ENCODE assay signal across 25 mouse cellular contexts in genomic region chr13:112390206-112390605, GRCm38 (mm10).
DNase-seq lines count a peak whose midpoint lies in the region; ATAC-seq and TF ChIP-seq lines count a peak whose summit lies in the region.
"Had no signal": no experiment of that assay in that cellular context is flagged by ENCODE, and none has a peak within 500 bp of the region (broad histone marks: within the 10 kb centered on the region; RNA-seq: fewer than 3 reads in every experiment).

No protein-coding gene starts in this region.

- no peak overlapping the region for H3K4me3 ChIP-seq in CH12.LX (replicated peaks in 1 of 3; ENCODE audit: low read depth in 2 of 3, low read length in 2 of 3, poor library complexity in 1 of 3)
- H3K4me3 ChIP-seq: embryonic facial prominence, embryonic 13.5 days; embryonic facial prominence, embryonic 15.5 days; erythroblast, embryonic 14.5 days; forebrain, embryonic 10.5 days; forebrain, embryonic 12.5 days had no signal

- no peaks in the 10 kb centered on the region for H3K79me2 ChIP-seq in CH12.LX (replicated peaks; ENCODE audit: control insufficient read depth, extremely low read depth, insufficient read depth, poor library complexity, severe bottlenecking)

- no peak overlapping the region for H3K27ac ChIP-seq in CH12.LX (ENCODE audit: insufficient read depth, low read depth)
- H3K27ac ChIP-seq: embryonic facial prominence, embryonic 13.5 days; embryonic facial prominence, embryonic 15.5 days; forebrain, embryonic 10.5 days; forebrain, embryonic 12.5 days had no signal

- no peak; the same call in 1 of the 2 replicates for TF ChIP-seq RAD21 in CH12.LX (IDR thresholded peaks at IDR 0.05; ENCODE audit: low read depth, low read length)

- dilution Hi-C loops in CH12.LX (cut with MboI; ENCODE audit: extremely low pct_ligation_motif_present, extremely low pct_unique_long_range_greater_than_20kb, low sequenced_read_pairs): no loop called here

- no peaks in the 10 kb centered on the region for H3K9me3 ChIP-seq in CH12.LX (replicated peaks; ENCODE audit: low read length)
- H3K9me3 ChIP-seq: embryonic facial prominence, embryonic 13.5 days; embryonic facial prominence, embryonic 15.5 days; forebrain, embryonic 10.5 days; forebrain, embryonic 12.5 days had no signal

- in situ Hi-C loops in CH12.LX (cut with MboI; ENCODE audit: low pct_ligation_motif_present, low pct_unique_long_range_greater_than_20kb, low sequenced_read_pairs): no loop called here

- 0 out of 2 replicates have a peak overlapping the region, but pooled peaks have one; percentile 9 for H3K9ac ChIP-seq in CH12.LX (ENCODE audit: insufficient read depth, low read depth)
- H3K9ac ChIP-seq: embryonic facial prominence, embryonic 13.5 days; embryonic facial prominence, embryonic 15.5 days; forebrain, embryonic 12.5 days had no signal

- ATAC-seq in inflammation-experienced regulatory T-cells, adult 6 months: peak; percentile 23
- ATAC-seq: activated CD4-positive, CD25-positive, alpha-beta regulatory T cell, adult 4 months; forebrain, embryonic 14.5 days; forebrain, embryonic 16.5 days; Patski had no signal

- H3K4me2 ChIP-seq in CH12.LX (ENCODE audit: insufficient read depth, low read depth, poor library complexity, severe bottlenecking): peak overlapping the region; percentile 54
- H3K4me2 ChIP-seq: embryonic facial prominence, embryonic 13.5 days; embryonic facial prominence, embryonic 15.5 days; forebrain, embryonic 12.5 days had no signal

- no peak for TF ChIP-seq POLR2A in CH12.LX (IDR thresholded peaks at IDR 0.05; ENCODE audit: low read depth, low read length)

- TF ChIP-seq CTCF in CH12.LX (conservative IDR thresholded peaks at IDR 0.05 in 1 of 2, IDR thresholded peaks at IDR 0.05 in 1 of 2; ENCODE audit: low read depth in 2 of 2, low read length in 2 of 2): no peak

- H3K36me3 ChIP-seq in CH12.LX (replicated peaks in 1 of 2; ENCODE audit: control insufficient read depth in 1 of 2, insufficient read depth in 1 of 2, low read length in 1 of 2): no peaks in the 10 kb centered on the region
- H3K36me3 ChIP-seq in splenic B cell, adult 2 months (ENCODE audit: control insufficient read depth, insufficient read depth, low read length, poor library complexity, severe bottlenecking): no peaks in the 10 kb centered on the region
- H3K36me3 ChIP-seq: embryonic facial prominence, embryonic 13.5 days; embryonic facial prominence, embryonic 15.5 days; forebrain, embryonic 10.5 days; forebrain, embryonic 12.5 days had no signal

- peak; percentile 89 for TF ChIP-seq EP300 in CH12.LX (IDR thresholded peaks at IDR 0.05; ENCODE audit: low read length)

- no peaks in the 10 kb centered on the region for H3K27me3 ChIP-seq in CH12.LX (replicated peaks)
- H3K27me3 ChIP-seq in splenic B cell, adult 2 months (ENCODE audit: control insufficient read depth, insufficient read depth, low read length, poor library complexity, severe bottlenecking): no peaks in the 10 kb centered on the region
- H3K27me3 ChIP-seq: embryonic facial prominence, embryonic 13.5 days; embryonic facial prominence, embryonic 15.5 days; forebrain, embryonic 12.5 days; Patski had no signal

- peak; percentile 60 to 69 for DNase-seq in B cell, adult 2 months
- DNase-seq in CH12.LX (ENCODE audit: extremely low read depth): peak; percentile 85
- DNase-seq in splenic B cell, adult 2 months (ENCODE audit: low read depth, low spot score): peak; percentile 73
- no peak for DNase-seq in embryo, embryonic 9.5 days (ENCODE audit: extremely low spot score)
- no peak for DNase-seq in testis, postnatal 10 days (ENCODE audit: low spot score)
- DNase-seq in gastrocnemius, adult 8-10 months (ENCODE audit: low spot score in 2 of 2): no peak
- DNase-seq: adrenal gland, adult 8-10 months; adrenal gland, postnatal 14 days; adrenal gland, postnatal 36 days; cerebellum, adult 11 months; cerebellum, adult 18-20 months; cerebellum, adult 8-10 months; cerebellum, adult 9-11 months; cerebellum, postnatal 14 days; cerebellum, postnatal 36 days had no signal

- H3K4me1 ChIP-seq in CH12.LX (ENCODE audit: control insufficient read depth in 1 of 2, insufficient read depth in 2 of 2): peaks cover 30 to 74% of the 10 kb centered on the region in 2 experiments
- H3K4me1 ChIP-seq: embryonic facial prominence, embryonic 13.5 days; embryonic facial prominence, embryonic 15.5 days; forebrain, embryonic 10.5 days; forebrain, embryonic 12.5 days had no signal

TF ChIP-seq in CH12.LX, 34 proteins besides CTCF, POLR2A, EP300 and RAD21:
- TF ChIP-seq MYC (IDR thresholded peaks at IDR 0.05; ENCODE audit: low read depth, low read length) (no peak), KAT2A (IDR thresholded peaks at IDR 0.05; ENCODE audit: insufficient replicate concordance, low read length) (no peak), MEF2A (IDR thresholded peaks at IDR 0.05; ENCODE audit: borderline replicate concordance, low read depth, low read length) (peak; percentile 74), MAFK (IDR thresholded peaks at IDR 0.05; ENCODE audit: insufficient replicate concordance, low read length) (no peak), NELFE (IDR thresholded peaks at IDR 0.05; ENCODE audit: low read depth, low read length) (no peak), BHLHE40 (IDR thresholded peaks at IDR 0.05; ENCODE audit: low read depth, low read length) (peak; percentile 85), ZKSCAN1 (IDR thresholded peaks at IDR 0.05; ENCODE audit: borderline replicate concordance, low read depth, low read length) (no peak), E2F4 (IDR thresholded peaks at IDR 0.05; ENCODE audit: insufficient replicate concordance, low read depth, low read length) (no peak), UBTF (IDR thresholded peaks at IDR 0.05; ENCODE audit: low read depth, low read length) (no peak), CHD1 (IDR thresholded peaks at IDR 0.05; ENCODE audit: low read depth, low read length) (no peak), HCFC1 (IDR thresholded peaks at IDR 0.05; ENCODE audit: low read depth, low read length) (no peak), POLR2AphosphoS2 (IDR thresholded peaks at IDR 0.05; ENCODE audit: low read depth, low read length) (no peak), MAX (IDR thresholded peaks at IDR 0.05; ENCODE audit: low read length) (no peak), USF2 (conservative IDR thresholded peaks at IDR 0.05; ENCODE audit: low read depth, low read length) (no peak), USF1 (IDR thresholded peaks at IDR 0.05; ENCODE audit: low read depth, low read length) (no peak), ZNF384 (IDR thresholded peaks at IDR 0.05; ENCODE audit: low read depth, low read length) (no peak), CHD2 (IDR thresholded peaks at IDR 0.05; ENCODE audit: low read length) (no peak), RCOR1 (conservative IDR thresholded peaks at IDR 0.05; ENCODE audit: low read depth, low read length) (no peak), SIN3A (IDR thresholded peaks at IDR 0.05; ENCODE audit: low read length) (no peak), GABPA (IDR thresholded peaks at IDR 0.05; ENCODE audit: insufficient replicate concordance, low read depth, low read length) (no peak), TBP (conservative IDR thresholded peaks at IDR 0.05; ENCODE audit: low read depth, low read length) (no peak), IRF4 (IDR thresholded peaks at IDR 0.05; ENCODE audit: low read depth, low read length) (peak; percentile 71), JUN (IDR thresholded peaks at IDR 0.05; ENCODE audit: insufficient read depth, low read depth, low read length) (no peak; the same call in 1 of the 2 replicates), ETS1 (conservative IDR thresholded peaks at IDR 0.05; ENCODE audit: low read depth, low read length) (peak; percentile 90), MAZ (IDR thresholded peaks at IDR 0.05; ENCODE audit: low read depth, low read length) (peak; percentile 38; the same call in 1 of the 2 replicates), TCF12 (IDR thresholded peaks at IDR 0.05; ENCODE audit: low read depth, low read length) (peak; percentile 75; the same call in 1 of the 2 replicates), ELF1 (IDR thresholded peaks at IDR 0.05; ENCODE audit: low read depth, low read length) (peak; percentile 35), NRF1 (IDR thresholded peaks at IDR 0.05; ENCODE audit: low read depth, low read length) (no peak), SMC3 (IDR thresholded peaks at IDR 0.05; ENCODE audit: low read depth, low read length) (no peak), MXI1 (IDR thresholded peaks at IDR 0.05; ENCODE audit: low read depth, low read length) (no peak), ZC3H11A (IDR thresholded peaks at IDR 0.05; ENCODE audit: low read depth, low read length) (no peak), JUND (conservative IDR thresholded peaks at IDR 0.05; ENCODE audit: low read depth, low read length) (0 out of 2 replicates have a peak, but pooled peaks have one; percentile 34), PAX5 (IDR thresholded peaks at IDR 0.05; ENCODE audit: low read length) (no peak), ZMIZ1 (IDR thresholded peaks at IDR 0.05; ENCODE audit: low read depth, low read length) (no peak)
TF ChIP-seq in CH12.LX: peak in this region for 8.

Comparison
In these comparisons a context has a peak if more than half of its experiments do, and no peak if none do; other contexts are left out.
1. DNase-seq: peak in B cell, adult 2 months (2 of 2), CH12.LX (single experiment) and splenic B cell, adult 2 months (single experiment); none in embryo, embryonic 9.5 days (single experiment), testis, postnatal 10 days (single experiment) and gastrocnemius, adult 8-10 months (0 of 2).